Mouse (Mus musculus): ENCODE data around the gene Pcolce. TPM values are rescaled to one million over a fixed set of nuclear protein-coding genes. Genes with fewer than 3 reads are reported as not detected.

Pcolce gene
- total RNA-seq, 1 experiment from 2014 or later = not detected

GRCm38 (mm10) chr5:137601365-137601729 is 12.2 kb downstream of the Pcolce start:
- no peak for ATAC-seq (replicated peaks in 1 of 2; ENCODE audit: insufficient read depth in 1 of 2, low FRiP score in 2 of 2, low TSS enrichment in 1 of 2, low read depth in 1 of 2, poor library complexity in 2 of 2, severe bottlenecking in 2 of 2)

GRCm38 (mm10) chr5:137600619-137601364 is 12.8 kb downstream of the Pcolce start, which contains the start of gene Mospd3:
TSS of gene Mospd3 (minus strand) at chr5:137601058.
- ATAC-seq (replicated peaks in 1 of 2; ENCODE audit: insufficient read depth in 1 of 2, low FRiP score in 2 of 2, low TSS enrichment in 1 of 2, low read depth in 1 of 2, poor library complexity in 2 of 2, severe bottlenecking in 2 of 2) = peak; percentile 94 to 95

GRCm38 (mm10) chr5:137600281-137600618 is 13.3 kb downstream of the Pcolce start:
- ATAC-seq (replicated peaks in 1 of 2; ENCODE audit: insufficient read depth in 1 of 2, low FRiP score in 2 of 2, low TSS enrichment in 1 of 2, low read depth in 1 of 2, poor library complexity in 2 of 2, severe bottlenecking in 2 of 2) = peak in 1 of 2 experiments; percentile 10; a peak in 1 of 4 replicates

- no peak for ATAC-seq (replicated peaks in 1 of 2; ENCODE audit: insufficient read depth in 1 of 2, low FRiP score in 2 of 2, low TSS enrichment in 1 of 2, low read depth in 1 of 2, poor library complexity in 2 of 2, severe bottlenecking in 2 of 2)
Observed at GRCm38 (mm10) chr5:137599600-137599999, 14.0 kb downstream of the Pcolce start.

- ATAC-seq (replicated peaks in 1 of 2; ENCODE audit: insufficient read depth in 1 of 2, low FRiP score in 2 of 2, low TSS enrichment in 1 of 2, low read depth in 1 of 2, poor library complexity in 2 of 2, severe bottlenecking in 2 of 2) = no peak
Observed at GRCm38 (mm10) chr5:137598100-137598826, 15.3 kb downstream of the Pcolce start.

GRCm38 (mm10) chr5:137597625-137598024 is 16.0 kb downstream of the Pcolce start:
- no peak for ATAC-seq (replicated peaks in 1 of 2; ENCODE audit: insufficient read depth in 1 of 2, low FRiP score in 2 of 2, low TSS enrichment in 1 of 2, low read depth in 1 of 2, poor library complexity in 2 of 2, severe bottlenecking in 2 of 2)

- ATAC-seq (replicated peaks in 1 of 2; ENCODE audit: insufficient read depth in 1 of 2, low FRiP score in 2 of 2, low TSS enrichment in 1 of 2, low read depth in 1 of 2, poor library complexity in 2 of 2, severe bottlenecking in 2 of 2) = peak; percentile 18 to 20; a peak in 1 of 4 replicates
Observed at GRCm38 (mm10) chr5:137596601-137597261, 16.9 kb downstream of the Pcolce start.

GRCm38 (mm10) chr5:137595921-137596320 is 17.7 kb downstream of the Pcolce start:
- ATAC-seq (replicated peaks in 1 of 2; ENCODE audit: insufficient read depth in 1 of 2, low FRiP score in 2 of 2, low TSS enrichment in 1 of 2, low read depth in 1 of 2, poor library complexity in 2 of 2, severe bottlenecking in 2 of 2) = no peak

GRCm38 (mm10) chr5:137590507-137590906 is 23.1 kb downstream of the Pcolce start:
- ATAC-seq (replicated peaks in 1 of 2; ENCODE audit: insufficient read depth in 1 of 2, low FRiP score in 2 of 2, low TSS enrichment in 1 of 2, low read depth in 1 of 2, poor library complexity in 2 of 2, severe bottlenecking in 2 of 2) = no peak

- peak in 1 of 2 experiments; percentile 71; a peak in 3 of 4 replicates for ATAC-seq (replicated peaks in 1 of 2; ENCODE audit: insufficient read depth in 1 of 2, low FRiP score in 2 of 2, low TSS enrichment in 1 of 2, low read depth in 1 of 2, poor library complexity in 2 of 2, severe bottlenecking in 2 of 2)
Observed at GRCm38 (mm10) chr5:137584976-137585375, 28.6 kb downstream of the Pcolce start.

GRCm38 (mm10) chr5:137583670-137584169 is 29.9 kb downstream of the Pcolce start:
- ATAC-seq (replicated peaks in 1 of 2; ENCODE audit: insufficient read depth in 1 of 2, low FRiP score in 2 of 2, low TSS enrichment in 1 of 2, low read depth in 1 of 2, poor library complexity in 2 of 2, severe bottlenecking in 2 of 2) = no peak

- ATAC-seq (replicated peaks in 1 of 2; ENCODE audit: insufficient read depth in 1 of 2, low FRiP score in 2 of 2, low TSS enrichment in 1 of 2, low read depth in 1 of 2, poor library complexity in 2 of 2, severe bottlenecking in 2 of 2) = no peak
Observed at GRCm38 (mm10) chr5:137582702-137583101, 30.9 kb downstream of the Pcolce start.

- ATAC-seq (replicated peaks in 1 of 2; ENCODE audit: insufficient read depth in 1 of 2, low FRiP score in 2 of 2, low TSS enrichment in 1 of 2, low read depth in 1 of 2, poor library complexity in 2 of 2, severe bottlenecking in 2 of 2) = no peak
Observed at GRCm38 (mm10) chr5:137580246-137580645, 33.3 kb downstream of the Pcolce start.

- no peak for ATAC-seq (replicated peaks in 1 of 2; ENCODE audit: insufficient read depth in 1 of 2, low FRiP score in 2 of 2, low TSS enrichment in 1 of 2, low read depth in 1 of 2, poor library complexity in 2 of 2, severe bottlenecking in 2 of 2)
Observed at GRCm38 (mm10) chr5:137574470-137574901, 39.1 kb downstream of the Pcolce start.

GRCm38 (mm10) chr5:137570691-137571586 is 42.6 kb downstream of the Pcolce start:
- peak; percentile 61 to 66 for ATAC-seq (replicated peaks in 1 of 2; ENCODE audit: insufficient read depth in 1 of 2, low FRiP score in 2 of 2, low TSS enrichment in 1 of 2, low read depth in 1 of 2, poor library complexity in 2 of 2, severe bottlenecking in 2 of 2)

- ATAC-seq (replicated peaks in 1 of 2; ENCODE audit: insufficient read depth in 1 of 2, low FRiP score in 2 of 2, low TSS enrichment in 1 of 2, low read depth in 1 of 2, poor library complexity in 2 of 2, severe bottlenecking in 2 of 2) = peak in 1 of 2 experiments; percentile 17; a peak in 1 of 4 replicates
Observed at GRCm38 (mm10) chr5:137570181-137570580, 43.4 kb downstream of the Pcolce start.

- ATAC-seq (replicated peaks in 1 of 2; ENCODE audit: insufficient read depth in 1 of 2, low FRiP score in 2 of 2, low TSS enrichment in 1 of 2, low read depth in 1 of 2, poor library complexity in 2 of 2, severe bottlenecking in 2 of 2) = peak; percentile 61 to 71
Observed at GRCm38 (mm10) chr5:137569665-137570064, 43.9 kb downstream of the Pcolce start, which contains the start of gene Tfr2. TSS of gene Tfr2 (plus strand) at chr5:137569840.

Data from hematopoietic stem cell, adult 5-6 weeks (primary cell).